Mouse (Mus musculus) cerebellum, postnatal 25 days (tissue): ENCODE data around the gene Cdc42bpa.
A peak's percentile ranks its signal among the peaks of the same experiment; 100 is the strongest.

Source experiments
- DNase-seq, 2 experiments: peaks; one replicate each; pipeline ENCODE4 v3.0.0; 2021; ENCODE audit warnings: mixed read lengths in 2 of 2

The Cdc42bpa gene

DNA sequence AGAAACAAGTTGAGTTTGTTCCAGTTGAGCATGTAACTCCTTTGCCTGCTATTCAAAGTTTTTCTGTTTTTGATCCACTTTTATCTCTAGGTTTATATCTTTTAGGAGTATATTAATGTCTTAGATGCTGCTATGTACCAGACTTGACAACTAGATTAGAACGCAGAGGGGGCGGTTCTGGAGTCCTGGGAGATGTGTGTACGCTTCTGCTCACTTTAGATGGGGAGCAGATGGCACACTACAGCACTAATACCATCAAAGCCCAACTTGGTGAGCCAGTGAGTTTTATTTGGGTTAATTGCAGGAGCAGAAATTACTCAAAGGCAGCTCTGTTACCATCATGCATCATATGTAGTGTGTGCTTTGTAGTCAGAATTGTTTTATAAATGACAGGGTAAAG lies 77.2 kb downstream of the Cdc42bpa start:
- no peak for DNase-seq

DNA sequence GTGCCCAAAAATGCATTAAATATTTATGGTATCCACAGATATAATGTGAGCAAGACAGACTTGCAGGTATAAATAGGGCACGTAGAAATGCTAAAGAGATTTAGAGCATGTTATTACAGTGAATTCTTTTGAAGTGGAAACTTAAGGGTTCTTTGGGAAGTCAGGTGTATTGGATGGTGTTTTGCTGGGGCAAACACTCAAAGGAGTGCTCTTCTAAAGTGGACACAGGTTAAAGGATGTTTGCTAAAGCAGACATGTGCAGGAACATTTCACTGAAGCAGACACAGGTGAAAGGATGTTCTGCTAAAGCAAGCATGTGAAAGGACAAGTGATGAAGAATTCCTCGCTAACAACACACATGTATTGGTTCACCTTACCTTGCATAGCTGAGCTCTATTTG lies 83.9 kb downstream of the Cdc42bpa start:
- no peak for DNase-seq

- DNase-seq, result no peak
These were observed 84.9 kb downstream of the Cdc42bpa start for GRCm38 (mm10) chr1:180045172-180045571.

DNA sequence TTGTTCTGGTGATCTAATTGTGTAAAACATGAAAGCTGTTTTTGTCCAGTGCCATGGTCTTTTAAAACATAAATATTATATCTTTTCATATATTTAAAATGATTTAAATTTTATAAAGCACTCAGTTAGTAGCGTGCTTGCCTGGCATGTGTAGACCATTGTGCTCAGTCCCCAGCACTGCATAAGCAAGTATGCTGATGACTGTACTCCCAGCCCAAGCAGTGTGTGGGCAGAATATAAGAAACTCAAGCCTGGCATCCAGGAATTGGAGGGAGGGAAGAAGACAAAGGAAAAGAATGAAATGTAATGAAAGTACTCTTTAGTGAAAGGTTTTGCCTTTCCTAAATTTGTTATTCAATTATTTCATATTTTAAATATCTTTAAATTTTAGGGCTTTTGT lies 128.9 kb downstream of the Cdc42bpa start:
- DNase-seq, result no peak

- no peak for DNase-seq
These were observed 138.2 kb downstream of the Cdc42bpa start for GRCm38 (mm10) chr1:180098426-180098825.

- DNase-seq, result peak in 1 of 2 experiments; percentile 28
These were observed 144.3 kb downstream of the Cdc42bpa start for GRCm38 (mm10) chr1:180104567-180104966.

DNA sequence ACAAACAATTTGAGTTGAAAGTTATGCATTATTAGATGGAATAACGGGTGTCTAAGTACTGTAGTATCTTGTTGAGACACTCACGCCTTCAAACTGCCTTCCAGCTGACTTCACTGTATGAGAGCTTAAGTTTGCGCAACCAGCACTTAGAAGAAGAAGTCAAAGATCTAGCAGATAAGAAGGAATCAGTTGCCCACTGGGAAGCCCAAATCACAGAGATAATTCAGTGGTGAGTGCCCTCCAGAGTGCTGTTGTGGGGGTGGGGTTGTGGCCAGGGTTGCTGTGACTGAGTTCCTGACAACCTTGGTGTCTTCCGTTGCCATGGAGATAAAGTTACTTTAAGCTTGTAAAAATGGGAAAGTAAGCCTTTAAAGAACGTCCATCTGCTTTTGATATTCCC lies 148.8 kb downstream of the Cdc42bpa start:
- no peak for DNase-seq

DNA sequence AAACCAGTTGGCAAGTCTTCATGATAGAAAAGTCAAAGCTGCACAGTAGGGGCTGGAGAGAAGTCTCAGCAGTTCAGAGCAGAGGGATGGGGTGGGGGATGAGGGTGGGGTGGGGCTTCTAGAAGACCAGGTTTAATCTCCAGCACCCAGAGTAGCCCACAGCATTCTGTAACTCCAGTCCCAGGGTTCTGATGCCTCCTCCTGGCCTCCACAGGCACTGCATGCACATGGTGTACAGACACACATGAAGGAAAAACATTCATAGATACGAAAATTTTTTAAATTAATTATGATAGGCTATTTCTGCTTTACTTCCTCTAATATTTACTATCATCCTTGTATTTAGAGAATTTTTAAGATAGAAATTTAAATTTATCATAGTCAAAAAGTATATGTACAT lies 156.3 kb downstream of the Cdc42bpa start:
- peak in 1 of 2 experiments; percentile 48 for DNase-seq

DNA sequence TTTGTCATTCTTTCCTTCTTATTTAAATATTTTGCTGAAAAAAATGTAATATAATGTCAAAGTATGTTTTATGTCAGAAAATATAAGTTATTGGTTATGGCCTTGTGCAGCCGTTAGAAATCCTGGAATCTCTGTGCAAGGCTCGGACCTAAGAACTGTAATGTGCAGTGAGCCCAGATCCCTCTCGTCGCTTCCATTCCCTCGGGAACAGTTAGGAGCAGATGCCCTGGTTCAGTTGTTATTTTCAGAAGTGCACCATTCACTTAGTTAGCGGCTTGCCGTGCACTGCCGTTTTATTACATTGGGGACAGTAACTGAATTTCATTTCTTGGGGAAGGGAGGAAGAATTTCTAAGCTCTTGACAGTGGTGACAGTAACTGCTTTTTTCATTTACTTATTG lies 158.0 kb downstream of the Cdc42bpa start:
- DNase-seq, result no peak

DNA sequence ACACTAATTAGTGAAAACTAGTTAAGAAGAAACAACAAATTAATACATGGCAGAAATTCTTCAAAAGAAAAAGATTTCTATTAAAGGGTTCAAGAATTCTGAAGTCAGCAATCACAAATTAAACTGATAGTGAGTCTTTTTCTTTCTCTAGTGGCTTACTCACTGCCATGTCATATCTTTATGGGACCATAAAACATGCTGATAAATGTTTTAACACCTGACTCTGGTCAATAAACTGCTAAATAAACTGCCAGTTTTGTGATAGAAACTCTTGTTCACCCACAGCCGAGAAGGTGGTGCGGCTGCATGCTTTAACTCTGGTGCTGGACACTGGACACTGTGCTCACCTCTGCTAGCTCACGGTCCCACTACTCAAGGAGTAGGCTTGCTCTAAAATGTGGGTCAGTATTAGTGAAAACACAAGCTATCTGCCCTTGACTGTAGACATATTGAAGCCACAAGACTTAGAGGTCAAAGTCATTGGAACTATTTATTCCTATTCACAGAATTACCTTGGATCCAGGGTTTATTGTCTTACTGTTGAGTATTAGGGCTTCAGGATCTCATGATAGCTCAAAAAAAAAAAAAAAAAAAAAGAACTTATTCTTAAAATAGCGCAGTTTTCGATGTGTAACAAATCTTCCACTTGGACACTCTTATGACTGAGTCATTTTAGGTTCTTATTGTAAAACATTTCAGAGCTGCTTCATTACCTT lies 168.0 kb downstream of the Cdc42bpa start:
- DNase-seq, result no peak

- no peak for DNase-seq
These were observed 171.1 kb downstream of the Cdc42bpa start for GRCm38 (mm10) chr1:180131402-180131801.

- DNase-seq, result no peak
These were observed 171.9 kb downstream of the Cdc42bpa start for GRCm38 (mm10) chr1:180132187-180132586.

GRCm38 (mm10) chr1:180139158-180139557 lies 178.9 kb downstream of the Cdc42bpa start:
- DNase-seq, result no peak

DNA sequence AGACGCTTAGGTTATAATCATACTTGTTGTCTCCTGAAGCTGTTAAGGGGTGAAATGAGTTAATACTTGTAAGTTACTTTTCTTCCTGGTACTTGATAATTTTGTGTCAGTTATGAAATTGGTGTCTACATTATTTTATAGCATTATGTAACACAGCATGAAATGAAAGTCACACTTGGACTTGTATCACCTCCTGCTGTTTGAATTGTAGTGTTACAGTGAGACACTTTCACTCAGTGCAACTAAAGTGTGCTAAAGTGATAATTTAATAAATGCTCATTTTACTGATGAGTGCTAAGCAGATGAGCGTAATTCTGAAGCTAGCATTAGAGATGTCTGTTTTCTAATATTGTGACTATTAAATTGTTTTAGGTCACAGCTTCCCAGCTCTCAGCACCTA lies 180.7 kb downstream of the Cdc42bpa start:
- DNase-seq, result no peak

DNA sequence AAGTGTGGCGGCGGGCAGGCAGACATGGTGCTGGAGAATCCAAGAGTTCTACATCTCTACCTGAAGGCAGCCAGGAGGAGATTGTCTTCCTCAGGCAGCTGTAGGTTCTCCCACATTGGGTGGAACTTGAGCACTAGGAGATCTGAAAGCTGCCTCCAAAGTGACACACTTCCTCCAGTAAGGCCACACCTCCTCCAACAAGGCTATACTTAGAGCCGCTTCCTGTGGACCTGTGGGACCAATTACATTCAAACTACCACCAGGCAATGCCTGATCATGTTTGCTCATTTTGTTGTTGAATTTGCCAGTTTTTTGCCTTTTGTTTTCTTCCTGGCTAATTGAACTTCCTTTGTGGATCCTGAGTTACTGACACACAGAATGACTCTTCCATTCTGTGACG lies 187.8 kb downstream of the Cdc42bpa start:
- no peak for DNase-seq

GRCm38 (mm10) chr1:180148563-180148962 lies 188.3 kb downstream of the Cdc42bpa start:
- no peak for DNase-seq

DNA sequence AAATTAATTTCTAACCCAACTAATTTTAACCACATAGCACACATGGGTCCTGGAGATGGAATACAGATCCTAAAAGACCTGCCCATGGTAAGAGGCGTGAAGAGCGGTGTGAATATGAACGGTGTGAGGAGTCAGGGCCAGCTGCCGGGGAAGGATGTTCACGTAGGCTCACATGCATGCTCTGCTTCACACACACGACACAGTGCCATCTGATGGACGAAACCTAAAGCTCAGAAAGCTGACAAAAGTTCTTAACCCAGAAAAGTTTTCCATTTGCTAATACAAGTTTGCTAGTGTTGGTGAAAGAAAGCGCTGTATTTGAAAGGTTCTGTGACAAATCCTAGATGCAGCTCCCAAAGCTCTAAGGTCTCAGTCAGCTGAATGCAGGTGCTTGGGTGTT lies 190.9 kb downstream of the Cdc42bpa start:
- DNase-seq, result no peak

GRCm38 (mm10) chr1:180158648-180159047 lies 198.4 kb downstream of the Cdc42bpa start:
- DNase-seq, result no peak

- no peak for DNase-seq
These were observed 200.3 kb downstream of the Cdc42bpa start for GRCm38 (mm10) chr1:180160545-180160944.

DNA sequence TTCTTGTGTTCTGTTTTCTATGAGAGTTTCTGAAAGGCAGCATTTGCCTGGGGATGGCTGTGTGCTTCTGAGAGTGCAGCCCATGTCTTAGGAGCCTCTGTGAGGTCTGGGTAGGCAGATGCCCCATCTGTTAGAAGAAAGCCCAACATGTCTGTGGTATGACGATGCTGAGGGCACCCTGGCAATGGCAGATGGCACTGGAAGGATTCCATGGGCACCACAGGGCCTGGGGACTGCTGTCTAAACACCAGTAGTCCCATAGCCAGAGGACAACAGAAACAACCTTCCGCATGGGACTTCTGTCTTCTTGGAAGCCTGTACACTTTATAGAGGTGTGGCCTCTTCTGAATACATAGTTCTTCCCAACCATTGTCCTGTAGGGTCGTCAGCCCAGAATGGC lies 200.9 kb downstream of the Cdc42bpa start:
- peak; percentile 50 to 66 for DNase-seq

DNA sequence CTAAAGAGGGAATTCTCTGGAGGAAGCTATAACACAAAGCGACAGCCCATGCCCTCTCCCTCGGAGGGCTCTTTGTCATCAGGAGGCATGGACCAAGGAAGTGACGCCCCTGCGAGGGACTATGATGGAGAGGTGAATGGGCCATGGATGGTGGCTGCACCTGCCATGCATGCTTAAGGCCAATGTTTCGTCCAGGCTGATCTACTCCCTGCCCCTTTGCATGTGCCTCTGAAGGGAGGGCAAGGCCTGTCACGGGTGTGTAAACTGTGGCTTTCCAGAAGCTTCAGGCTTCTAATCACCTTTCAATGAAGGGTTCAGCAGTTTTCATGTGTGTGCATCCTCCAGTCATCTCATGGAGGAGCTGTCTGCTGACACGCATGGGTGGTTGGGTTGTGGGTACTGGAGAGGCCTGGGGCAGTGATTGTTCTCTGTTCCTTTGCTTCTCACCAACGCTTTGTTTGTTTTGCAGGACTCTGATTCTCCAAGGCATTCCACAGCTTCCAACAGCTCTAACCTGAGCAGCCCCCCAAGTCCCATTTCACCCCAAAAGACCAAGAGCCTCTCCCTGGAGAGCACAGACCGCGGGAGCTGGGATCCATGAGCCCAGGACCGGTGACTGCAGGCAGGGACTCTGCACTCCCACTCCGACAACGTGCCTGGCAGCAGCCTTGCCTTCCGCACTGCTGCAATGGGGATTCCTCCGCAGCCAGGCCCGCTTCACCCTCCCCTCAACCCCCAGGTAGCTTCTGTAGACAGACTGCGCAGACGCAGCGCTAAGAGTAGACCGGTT lies 201.5 kb downstream of the Cdc42bpa start:
- no peak for DNase-seq

GRCm38 (mm10) chr1:180162986-180163385 lies 202.7 kb downstream of the Cdc42bpa start:
- DNase-seq, result no peak

DNA sequence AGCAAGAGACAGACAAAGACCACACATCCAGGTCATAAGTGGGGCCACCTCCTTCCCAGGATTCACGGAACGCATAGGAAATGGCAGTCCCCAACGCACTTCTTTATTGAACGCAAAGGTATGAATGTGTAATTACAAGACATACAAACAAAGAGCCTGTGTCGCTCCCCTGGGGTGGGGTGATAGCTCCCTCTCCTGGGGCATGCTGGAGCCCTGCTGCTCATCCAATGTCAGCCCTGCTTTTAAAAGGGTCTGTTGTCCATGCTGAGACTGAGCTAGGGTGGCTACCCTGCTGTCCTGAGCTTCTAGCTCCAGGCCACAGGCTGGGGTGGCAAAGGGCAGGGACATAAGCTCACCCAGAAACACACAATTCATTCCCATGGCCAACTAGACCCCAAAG lies 206.3 kb downstream of the Cdc42bpa start:
- no peak for DNase-seq

DNA sequence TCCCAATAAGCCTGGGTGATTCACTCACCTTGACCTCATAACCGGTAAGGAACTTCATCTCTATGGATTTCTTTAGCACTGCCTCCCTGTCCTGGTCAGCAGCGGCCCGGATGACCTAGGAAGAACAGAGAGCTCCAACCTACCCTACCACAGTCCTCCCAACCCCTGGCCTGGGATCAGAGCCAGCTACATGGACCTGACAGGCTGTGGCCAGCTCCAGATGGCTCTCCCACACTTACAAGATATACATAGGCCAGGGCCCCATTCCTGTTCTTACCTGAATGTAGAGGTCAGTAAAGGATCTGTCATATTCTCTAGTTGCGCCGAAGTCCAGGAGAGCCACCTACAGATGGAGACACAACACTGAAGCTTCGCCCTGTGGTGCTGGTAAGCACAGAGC lies 208.0 kb downstream of the Cdc42bpa start:
- peak; percentile 57 to 73 for DNase-seq
